Mouse (Mus musculus): ENCODE results near the gene Mctp2. TPM values are rescaled to one million over a fixed set of nuclear protein-coding genes. Genes with fewer than 3 reads are reported as not detected.

Gene Mctp2
- polyA plus RNA-seq, 1 experiment from 2014 or later: 1.5 TPM

DNA sequence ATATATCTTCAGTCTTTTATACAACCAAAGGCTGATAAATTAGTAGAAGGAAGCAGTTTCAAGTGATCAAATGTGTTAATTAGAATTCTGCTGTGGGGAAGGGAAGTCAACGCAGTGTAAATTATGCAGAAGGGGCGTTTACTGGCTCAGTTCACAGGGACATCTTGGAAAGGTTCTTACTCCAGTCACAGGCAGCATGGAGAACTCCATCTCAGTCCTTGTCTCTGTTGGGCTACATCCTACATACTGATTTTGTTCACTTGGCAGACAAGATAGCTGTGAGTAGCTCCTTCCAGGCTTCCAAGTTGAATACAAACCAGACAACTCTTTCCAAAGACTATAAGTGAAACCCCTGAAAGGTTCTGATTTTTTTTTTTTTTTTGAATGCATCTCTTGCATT is 254.6 kb downstream of the Mctp2 start:
- Histone ChIP-seq H3K4me2 (no peak overlapping the region), H3K27ac (replicated peaks) (no peak overlapping the region), H3K9ac (no peak overlapping the region), H3K36me3 (no peaks in the 10 kb centered on the region), H3K27me3 (no peaks in the 10 kb centered on the region), H3K9me3 (no peaks in the 10 kb centered on the region), H3K4me3 (no peak overlapping the region), H3K4me1 (replicated peaks) (no peaks in the 10 kb centered on the region)
- 76% methylated on average over 2 of the region's 2 CpGs for WGBS
- no peak for ATAC-seq (ENCODE audit: low read depth)

DNA sequence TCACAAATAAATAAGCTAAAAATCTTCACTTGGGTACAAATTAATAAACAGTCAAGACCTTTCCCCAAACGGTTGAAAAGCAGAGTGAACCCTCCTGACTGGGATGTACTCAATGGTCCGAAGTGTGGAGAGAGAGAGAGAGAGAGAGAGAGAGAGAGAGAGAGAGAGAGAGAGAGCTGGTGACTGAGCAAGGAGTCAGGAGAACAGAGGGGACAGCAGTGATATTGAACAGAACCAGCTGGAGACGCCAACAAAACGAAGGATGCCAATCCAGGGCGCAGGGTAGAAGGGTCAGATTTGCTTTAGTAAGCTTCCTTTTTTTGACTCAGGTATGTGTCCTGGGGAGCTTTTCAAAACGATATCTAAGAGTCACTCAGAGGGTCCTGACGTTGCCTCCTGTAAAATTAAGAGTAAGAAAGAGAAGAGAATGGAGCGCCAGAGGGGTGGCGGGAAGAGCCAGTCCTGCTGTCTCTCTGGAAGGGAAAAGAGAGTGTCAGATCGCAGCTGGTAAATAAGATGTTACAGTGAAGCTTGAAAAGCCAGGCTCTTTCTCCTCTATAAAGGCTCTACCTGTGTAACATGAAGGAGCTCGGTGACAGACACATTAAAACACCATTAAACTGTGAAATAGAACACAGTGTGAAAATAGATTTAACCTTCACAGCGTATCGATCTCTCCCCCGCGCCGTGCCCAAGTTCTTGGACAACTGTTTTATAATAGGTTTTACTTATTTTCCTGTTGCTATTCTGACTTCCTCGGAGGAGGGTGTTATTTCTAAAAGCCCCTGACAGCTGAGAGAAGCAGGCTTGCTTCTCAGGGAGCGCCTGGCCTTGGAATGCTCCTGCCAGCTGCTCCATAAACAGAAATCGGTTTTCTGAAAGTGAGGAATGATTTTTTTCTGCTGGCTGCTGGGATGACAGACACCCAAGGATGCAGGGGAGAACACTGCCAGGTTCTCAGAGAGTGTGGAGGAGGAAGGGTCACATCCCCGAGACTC is 258.5 kb downstream of the Mctp2 start:
- WGBS: 83% methylated on average over 20 of the region's 20 CpGs
- H3K27me3 ChIP-seq: no peaks in the 10 kb centered on the region
- H3K36me3 ChIP-seq: no peaks in the 10 kb centered on the region
- no peaks in the 10 kb centered on the region for H3K4me1 ChIP-seq (replicated peaks)
- no peak overlapping the region for H3K4me3 ChIP-seq
- H3K9ac ChIP-seq: no peak overlapping the region
- no peaks in the 10 kb centered on the region for H3K9me3 ChIP-seq
- H3K27ac ChIP-seq (replicated peaks): no peak overlapping the region
- ATAC-seq (ENCODE audit: low read depth): no peak
- H3K4me2 ChIP-seq: no peak overlapping the region
